Mouse (Mus musculus) liver, postnatal 0 days (tissue): ENCODE data around the gene Smad3. TPM values are rescaled to one million over a fixed set of nuclear protein-coding genes. Genes with fewer than 3 reads are reported as not detected.

Experiments used
- ATAC-seq: fragments of 200-750 bp; cut with Nextera tagmentation; 2 replicates; pipeline ENCODE4 v1.8.0; 2017; ENCODE audit warnings: mild to moderate bottlenecking, moderate library complexity
- DNase-seq: peaks from one replicate; pipeline ENCODE4 v3.0.0-alpha.2; 2016
- H3K27ac ChIP-seq: fragments of 300-500 bp; sonication (generic); 2 replicates; pipeline ENCODE4 v1.5.1; 2014; ENCODE audit warnings: antibody characterized with exemption, moderate library complexity, mild to moderate bottlenecking, low read depth
- H3K27me3 ChIP-seq: fragments of 300-500 bp; sonication (generic); 2 replicates; pipeline ENCODE4 v1.6.1; 2014; ENCODE audit warnings: low read length, control low read depth, mixed read lengths; ENCODE audit not compliant: insufficient read depth
- H3K36me3 ChIP-seq: fragments of 300-500 bp; sonication (generic); replicated peaks from 2 replicates; pipeline ENCODE4 v1.6.1; 2014; ENCODE audit warnings: mild to moderate bottlenecking, control low read depth, low read length, moderate library complexity, mixed read lengths; ENCODE audit not compliant: insufficient read depth
- H3K4me1 ChIP-seq: fragments of 300-500 bp; sonication (generic); 2 replicates; pipeline ENCODE4 v1.6.1; 2014; ENCODE audit warnings: antibody characterized with exemption, mild to moderate bottlenecking, control low read depth; ENCODE audit not compliant: insufficient read depth
- H3K4me2 ChIP-seq: fragments of 300-500 bp; sonication (generic); 2 replicates; pipeline ENCODE4 v1.6.1; 2014; ENCODE audit warnings: low read depth, mild to moderate bottlenecking, low read length, moderate library complexity, mixed read lengths
- H3K4me3 ChIP-seq: fragments of 300-500 bp; sonication (generic); 2 replicates; pipeline ENCODE4 v1.5.1; 2014; ENCODE audit warnings: low read depth, low read length
- H3K9ac ChIP-seq: fragments of 300-500 bp; sonication (generic); replicated peaks from 2 replicates; pipeline ENCODE4 v1.6.1; 2014; ENCODE audit warnings: mild to moderate bottlenecking, moderate library complexity
- H3K9me3 ChIP-seq: fragments of 300-500 bp; sonication (generic); 2 replicates; pipeline ENCODE4 v1.6.1; 2016; ENCODE audit warnings: mild to moderate bottlenecking, control low read depth, low read length, mixed read lengths
- CTCF ChIP-seq: sonication (generic); IDR thresholded peaks from 2 replicates; pipeline ENCODE4 v1.5.1; 2016; ENCODE audit warnings: antibody characterized with exemption, low read depth
- EP300 ChIP-seq: IDR thresholded peaks from 2 replicates; pipeline ENCODE4 v1.6.1; 2016; ENCODE audit warnings: antibody characterized with exemption, low read depth, mild to moderate bottlenecking
- WGBS: fragments of 180-500 bp; shearing (Covaris S2); extraction: QIAGEN DNeasy Blood & Tissue Kit; methylation state at CpG from one replicate; pipeline ENCODE4 v1.1.7; 2014; ENCODE audit not compliant: insufficient replicate concordance; 5-methylcytosine and 5-hydroxymethylcytosine counted together
- polyA plus RNA-seq: library from polyadenylated mRNA; unstranded; fragments of >200 nt; fragmentation: Nextera tagmentation; extraction: Ambion mirVana; gene quantifications from 2 replicates; pipeline ENCODE4 v1.2.1, GENCODE M21; 2015

Smad3 gene
- polyA plus RNA-seq, 1 experiment from 2014 or later: 2.1 TPM

GRCm38 (mm10) chr9:63743775-63744174 is 14.0 kb downstream of the Smad3 start:
- Histone ChIP-seq H3K36me3 (no peaks in the 10 kb centered on the region), H3K27ac (no peak overlapping the region), H3K4me2 (no peak overlapping the region), H3K9me3 (no peaks in the 10 kb centered on the region), H3K27me3 (no peaks in the 10 kb centered on the region), H3K4me3 (no peak overlapping the region), H3K9ac (no peak overlapping the region), H3K4me1 (peaks cover 86% of the 10 kb centered on the region)
- TF ChIP-seq EP300 (no peak), CTCF (no peak)
- ATAC-seq (0 out of 2 replicates have a peak, but pooled peaks have one; percentile 21), DNase-seq (no peak)
- 65% methylated on average over 11 of the region's 11 CpGs for WGBS

- ATAC-seq (no peak), DNase-seq (no peak)
- Histone ChIP-seq H3K4me1 (peaks cover 84% of the 10 kb centered on the region), H3K27ac (peak overlapping the region; percentile 22; the same call in 1 of the 2 replicates), H3K36me3 (no peaks in the 10 kb centered on the region), H3K9me3 (no peaks in the 10 kb centered on the region), H3K4me2 (no peak overlapping the region), H3K9ac (no peak overlapping the region), H3K4me3 (no peak overlapping the region), H3K27me3 (no peaks in the 10 kb centered on the region)
- 67% methylated on average over 13 of the region's 13 CpGs for WGBS
- TF ChIP-seq CTCF (no peak), EP300 (no peak)
These were observed 14.7 kb downstream of the Smad3 start for GRCm38 (mm10) chr9:63742887-63743660.

GRCm38 (mm10) chr9:63742318-63742717 is 15.5 kb downstream of the Smad3 start:
- no peak overlapping the region for H3K4me3 ChIP-seq
- peak overlapping the region; percentile 22; the same call in 1 of the 2 replicates for H3K27ac ChIP-seq
- H3K4me2 ChIP-seq: 0 out of 2 replicates have a peak overlapping the region, but pooled peaks have one; percentile 13
- no peaks in the 10 kb centered on the region for H3K36me3 ChIP-seq
- whole genome bisulfite sequencing: 17% methylated on average over 3 of the region's 3 CpGs
- H3K27me3 ChIP-seq: no peaks in the 10 kb centered on the region
- DNase-seq: no peak
- H3K9ac ChIP-seq: no peak overlapping the region
- peak; percentile 13; the same call in 1 of the 2 replicates for ATAC-seq
- peaks cover 81% of the 10 kb centered on the region for H3K4me1 ChIP-seq
- no peaks in the 10 kb centered on the region for H3K9me3 ChIP-seq
- TF ChIP-seq EP300: no peak
- no peak for TF ChIP-seq CTCF

GRCm38 (mm10) chr9:63741792-63742191 is 16.0 kb downstream of the Smad3 start:
- Histone ChIP-seq H3K4me3 (no peak overlapping the region), H3K27me3 (no peaks in the 10 kb centered on the region), H3K9ac (no peak overlapping the region), H3K4me2 (peak overlapping the region; percentile 13; the same call in 1 of the 2 replicates), H3K27ac (no peak overlapping the region), H3K36me3 (no peaks in the 10 kb centered on the region), H3K9me3 (no peaks in the 10 kb centered on the region), H3K4me1 (peaks cover 80% of the 10 kb centered on the region)
- ATAC-seq (no peak), DNase-seq (no peak)
- WGBS: 43% methylated on average over 6 of the region's 6 CpGs
- TF ChIP-seq EP300 (no peak), CTCF (no peak)

GRCm38 (mm10) chr9:63740320-63740841 is 17.4 kb downstream of the Smad3 start:
- Histone ChIP-seq H3K4me3 (no peak overlapping the region), H3K36me3 (no peaks in the 10 kb centered on the region), H3K9me3 (no peaks in the 10 kb centered on the region), H3K9ac (no peak overlapping the region), H3K4me2 (no peak overlapping the region), H3K4me1 (peaks cover 77% of the 10 kb centered on the region), H3K27ac (no peak overlapping the region), H3K27me3 (no peaks in the 10 kb centered on the region)
- no peak for ATAC-seq
- no peak for DNase-seq
- 50% methylated on average over 10 of the region's 10 CpGs for WGBS
- no peak for TF ChIP-seq EP300
- no peak for TF ChIP-seq CTCF

- ATAC-seq (no peak), DNase-seq (no peak)
- no peaks in the 10 kb centered on the region for H3K27me3 ChIP-seq
- H3K4me1 ChIP-seq: peaks cover 71% of the 10 kb centered on the region
- H3K9ac ChIP-seq: no peak overlapping the region
- TF ChIP-seq CTCF: no peak
- TF ChIP-seq EP300: no peak
- H3K9me3 ChIP-seq: no peaks in the 10 kb centered on the region
- H3K27ac ChIP-seq: peak overlapping the region; percentile 77
- no peaks in the 10 kb centered on the region for H3K36me3 ChIP-seq
- H3K4me2 ChIP-seq: peak overlapping the region; percentile 15; the same call in 1 of the 2 replicates
- 33% methylated on average over 11 of the region's 11 CpGs for WGBS
- no peak overlapping the region for H3K4me3 ChIP-seq
These were observed 19.0 kb downstream of the Smad3 start for GRCm38 (mm10) chr9:63738830-63739229.
